Mouse (Mus musculus) liver, embryonic 14.5 days (tissue): Measurements from ENCODE around the gene Galnt15.

Experiments
- CTCF ChIP-seq: IDR thresholded peaks from 2 replicates; pipeline ENCODE4 v1.5.1; 2016; ENCODE audit warnings: antibody characterized with exemption, low read depth, control low read depth
- EP300 ChIP-seq: IDR thresholded peaks from 2 replicates; pipeline ENCODE4 v1.6.1; 2016; ENCODE audit warnings: antibody characterized with exemption, low read depth

DNA sequence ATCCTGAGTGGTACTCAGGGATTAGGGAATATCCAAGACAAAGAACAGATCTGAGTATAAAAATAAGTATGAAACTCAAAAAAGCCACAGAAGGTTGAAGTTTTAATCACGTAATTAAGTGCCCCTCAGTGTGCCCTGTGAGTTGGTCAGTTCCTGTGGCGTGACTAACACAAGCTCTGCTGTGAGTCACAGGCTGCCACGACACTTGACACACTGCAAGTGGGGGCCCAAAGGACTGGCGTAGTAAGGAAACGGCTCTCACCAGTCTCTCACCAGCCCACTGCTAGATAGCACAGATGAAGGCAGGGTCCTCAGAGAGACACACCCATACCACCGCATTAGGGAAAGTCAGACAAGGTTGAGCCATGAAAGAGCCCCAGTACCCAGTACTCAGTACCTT lies 21.4 kb downstream of the Galnt15 start:
- TF ChIP-seq CTCF = no peak
- TF ChIP-seq EP300 = no peak
